Mouse (Mus musculus): ENCODE measurements at regions not wholly inside any gene's neighbourhood (a gene's known extent, or its start where the extent isn't known, plus 50 kb on each side); places are given as distances from the start of the nearest gene placed in this dataset.

DNA sequence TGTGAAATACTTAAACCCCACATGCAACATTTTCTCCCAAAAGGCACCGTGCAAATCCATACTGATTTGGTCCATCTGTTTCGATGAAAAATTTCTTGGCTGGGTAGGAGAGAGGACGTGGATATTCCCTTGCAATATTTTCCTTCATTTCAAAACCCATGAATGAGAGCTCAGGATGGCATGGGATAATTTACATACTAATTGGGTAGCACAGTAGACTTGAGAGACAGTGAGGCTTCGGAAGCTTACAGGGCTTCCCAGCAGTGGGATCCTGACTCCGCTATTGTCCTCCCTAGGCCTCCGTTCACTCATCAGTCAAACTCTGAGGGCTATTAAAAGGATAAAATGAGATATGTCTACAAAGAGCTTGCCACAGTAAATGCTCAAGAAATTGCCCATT lies 59.8 kb downstream of the Sox3 start:
- no peak overlapping the region for H3K4me2 ChIP-seq
- WGBS, result 52% methylated on average over 6 of the region's 6 CpGs
- no peak overlapping the region for H3K4me3 ChIP-seq
- no peaks in the 10 kb centered on the region for H3K27me3 ChIP-seq
- H3K27ac ChIP-seq, result no peak overlapping the region
- H3K9ac ChIP-seq, result no peak overlapping the region
- H3K36me3 ChIP-seq (ENCODE audit: poor library complexity, severe bottlenecking), result no peaks in the 10 kb centered on the region
- no peaks in the 10 kb centered on the region for H3K9me3 ChIP-seq (replicated peaks)
- H3K4me1 ChIP-seq, result peaks cover 10% of the 10 kb centered on the region; the same call in 1 of the 2 replicates
- ATAC-seq, result no peak

DNA sequence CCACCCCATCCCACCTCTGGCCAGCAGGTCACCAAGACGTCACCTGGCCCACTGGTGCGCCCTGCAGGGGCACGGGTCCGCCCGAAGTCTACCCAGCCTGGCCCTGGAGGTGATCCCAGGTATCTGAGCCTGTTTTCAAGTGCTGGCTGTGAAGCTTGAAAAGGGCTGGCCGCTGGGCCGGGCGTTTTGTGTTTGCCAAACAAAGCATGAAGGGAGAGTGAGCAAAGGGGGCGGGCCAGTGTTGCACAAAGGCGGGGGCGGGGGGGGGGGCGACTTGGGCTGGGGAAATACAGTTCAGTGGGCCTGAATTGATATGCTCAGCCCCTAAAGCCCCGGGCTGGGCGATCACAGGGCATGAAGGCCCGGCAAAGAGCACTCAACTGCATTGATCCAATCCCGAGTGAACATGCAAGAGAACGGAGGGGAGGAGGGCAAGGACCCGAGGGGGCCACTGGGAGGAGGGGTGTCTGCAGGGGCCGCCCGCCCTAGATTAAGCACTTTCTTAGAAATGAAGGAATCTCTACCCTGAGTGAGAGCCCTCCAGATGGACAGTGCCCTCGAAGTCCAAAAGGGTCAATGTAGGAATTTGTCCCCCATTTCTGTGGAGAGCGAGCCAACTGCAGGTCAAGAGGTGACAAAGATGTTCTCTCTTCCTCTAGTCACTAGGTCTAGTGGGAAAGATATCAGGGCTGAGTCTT lies 61.8 kb downstream of the Sox3 start:
- Histone ChIP-seq H3K4me2 (peak overlapping the region; percentile 27; the same call in 1 of the 2 replicates), H3K4me1 (peaks cover 10% of the 10 kb centered on the region; the same call in 1 of the 2 replicates), H3K27ac (no peak overlapping the region), H3K9ac (no peak overlapping the region), H3K36me3 (ENCODE audit: poor library complexity, severe bottlenecking) (no peaks in the 10 kb centered on the region), H3K4me3 (no peak overlapping the region), H3K9me3 (replicated peaks) (no peaks in the 10 kb centered on the region), H3K27me3 (no peaks in the 10 kb centered on the region)
- ATAC-seq, result peak; percentile 87
- 31% methylated on average over 20 of the region's 22 CpGs for WGBS

DNA sequence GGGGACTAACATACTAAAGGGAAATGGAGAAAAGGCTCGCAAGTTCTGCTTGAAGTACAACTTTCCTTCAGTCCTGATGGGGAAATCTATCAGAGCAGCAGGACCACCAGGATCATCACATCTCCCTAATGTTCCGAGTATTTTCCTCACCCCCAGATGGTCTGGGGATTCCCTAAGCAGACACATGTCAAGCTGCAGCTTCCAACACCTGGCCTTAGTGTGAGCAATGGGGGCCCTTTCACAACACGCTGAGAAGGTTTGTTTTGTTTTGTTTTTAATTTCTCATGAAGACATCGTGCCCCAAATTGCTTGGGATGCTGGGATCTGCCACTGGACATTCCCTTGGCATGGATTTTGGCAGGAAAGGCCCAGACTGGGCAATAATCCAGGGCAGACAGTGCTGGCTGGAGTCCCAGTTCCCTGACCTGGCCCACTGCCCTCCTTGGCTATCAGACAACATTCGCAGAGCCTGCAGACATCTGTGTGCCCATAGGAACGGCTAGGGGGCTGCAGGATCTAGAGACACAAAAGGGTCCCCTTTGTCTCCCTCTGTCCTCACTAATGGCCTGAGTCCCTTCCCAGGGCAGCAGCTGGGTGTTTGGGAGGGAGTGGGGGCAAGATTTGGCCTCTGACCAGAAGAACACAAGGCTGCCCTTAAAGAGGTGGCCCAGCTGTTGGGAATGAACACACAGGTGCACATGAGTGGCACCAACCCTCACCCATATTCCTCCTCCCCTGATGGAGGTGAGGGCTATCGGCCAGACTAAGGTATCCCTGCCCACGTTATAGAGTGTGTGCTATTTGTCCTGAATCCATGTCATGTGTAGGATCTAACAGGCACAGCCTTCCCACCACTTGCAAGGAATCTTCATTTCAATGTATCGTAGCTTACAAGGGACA lies 67.8 kb downstream of the Sox3 start:
- H3K9me3 ChIP-seq (replicated peaks), result no peaks in the 10 kb centered on the region
- 68% methylated on average over 9 of the region's 9 CpGs for WGBS
- H3K36me3 ChIP-seq (ENCODE audit: poor library complexity, severe bottlenecking), result no peaks in the 10 kb centered on the region
- H3K9ac ChIP-seq, result no peak overlapping the region
- no peak overlapping the region for H3K4me2 ChIP-seq
- peak; percentile 92 for ATAC-seq
- no peak overlapping the region for H3K27ac ChIP-seq
- H3K4me1 ChIP-seq, result peaks cover 6% of the 10 kb centered on the region; the same call in 1 of the 2 replicates
- H3K4me3 ChIP-seq, result no peak overlapping the region
- H3K27me3 ChIP-seq, result no peaks in the 10 kb centered on the region

DNA sequence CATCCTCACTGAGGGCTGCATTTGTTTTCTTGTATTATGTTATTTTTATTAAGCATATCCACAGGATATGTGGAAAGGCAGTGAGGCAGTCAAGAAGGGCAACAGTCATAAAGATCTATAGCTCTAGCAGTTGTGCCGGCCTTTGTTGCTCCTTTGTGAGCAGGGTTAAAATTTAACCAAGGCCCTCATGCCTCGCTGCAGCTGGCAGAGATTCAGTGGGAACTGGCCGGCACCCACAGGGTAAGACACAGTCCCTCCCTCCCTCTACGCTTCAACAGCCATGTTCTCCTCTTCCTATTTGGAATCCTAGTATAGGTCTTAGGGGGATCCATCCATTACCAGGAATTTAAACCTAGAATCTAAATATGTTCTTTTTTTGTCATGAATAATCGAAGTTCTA lies 94.7 kb downstream of the Sox3 start:
- no peak overlapping the region for H3K4me3 ChIP-seq
- H3K4me2 ChIP-seq, result no peak overlapping the region
- no peaks in the 10 kb centered on the region for H3K9me3 ChIP-seq (replicated peaks)
- WGBS, result 60% methylated on average over 5 of the region's 5 CpGs
- no peak overlapping the region for H3K9ac ChIP-seq
- no peaks in the 10 kb centered on the region for H3K36me3 ChIP-seq (ENCODE audit: poor library complexity, severe bottlenecking)
- H3K4me1 ChIP-seq, result 0 out of 2 replicates have a peak, but pooled peaks cover 4% of the 10 kb centered on the region
- H3K27me3 ChIP-seq, result no peaks in the 10 kb centered on the region
- no peak for ATAC-seq
- H3K27ac ChIP-seq, result no peak overlapping the region

DNA sequence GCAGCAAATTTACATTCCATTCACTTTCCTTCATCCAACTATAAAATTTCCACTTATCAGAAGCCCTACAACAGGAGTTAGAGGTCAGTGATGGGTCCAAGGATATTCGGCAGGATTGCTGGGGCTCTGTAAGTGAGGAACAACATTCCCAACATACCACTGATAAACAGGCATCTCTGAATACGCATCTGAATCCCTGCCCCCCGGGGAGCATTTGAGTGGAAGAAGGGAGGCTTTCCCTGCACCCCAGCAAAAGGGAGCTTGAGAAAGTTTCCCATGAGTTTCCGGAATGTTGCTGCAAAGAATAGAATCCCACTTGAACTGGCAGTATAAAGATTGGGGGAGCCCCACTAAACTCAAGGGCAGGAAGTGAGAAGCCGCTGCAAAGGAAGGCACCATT lies 112.5 kb downstream of the Sox3 start:
- Histone ChIP-seq H3K4me3 (no peak overlapping the region), H3K27me3 (no peaks in the 10 kb centered on the region), H3K4me1 (peaks cover 10% of the 10 kb centered on the region), H3K9me3 (replicated peaks) (no peaks in the 10 kb centered on the region), H3K9ac (no peak overlapping the region), H3K4me2 (no peak overlapping the region), H3K27ac (no peak overlapping the region), H3K36me3 (ENCODE audit: poor library complexity, severe bottlenecking) (no peaks in the 10 kb centered on the region)
- ATAC-seq, result no peak
- WGBS, result 22% methylated on average over 5 of the region's 5 CpGs

DNA sequence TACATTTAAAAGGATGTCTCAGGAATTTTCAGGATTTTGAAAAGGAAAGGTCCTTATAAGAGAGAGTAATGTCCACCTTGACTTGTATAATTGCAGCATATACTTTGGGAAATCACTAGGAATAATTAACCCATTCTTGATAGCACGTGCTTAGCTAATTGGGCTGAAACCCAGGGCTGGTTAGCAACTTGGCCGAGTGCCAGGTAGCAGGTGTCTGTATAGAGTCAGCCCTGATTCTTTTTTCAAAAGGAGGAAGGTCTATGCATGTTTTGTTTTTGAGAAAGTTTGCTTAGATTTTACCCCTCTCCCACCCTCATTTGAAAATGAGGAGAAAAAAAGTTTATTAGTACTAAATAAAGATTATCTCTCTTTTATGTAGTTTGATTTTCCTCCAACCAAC lies 113.1 kb downstream of the Sox3 start:
- peak; percentile 85 for ATAC-seq
- Histone ChIP-seq H3K36me3 (ENCODE audit: poor library complexity, severe bottlenecking) (no peaks in the 10 kb centered on the region), H3K9ac (no peak overlapping the region), H3K27me3 (no peaks in the 10 kb centered on the region), H3K27ac (no peak overlapping the region), H3K4me2 (no peak overlapping the region), H3K4me3 (no peak overlapping the region), H3K4me1 (peaks cover 10% of the 10 kb centered on the region), H3K9me3 (replicated peaks) (no peaks in the 10 kb centered on the region)
- WGBS, result 19% methylated on average over 2 of the region's 2 CpGs

DNA sequence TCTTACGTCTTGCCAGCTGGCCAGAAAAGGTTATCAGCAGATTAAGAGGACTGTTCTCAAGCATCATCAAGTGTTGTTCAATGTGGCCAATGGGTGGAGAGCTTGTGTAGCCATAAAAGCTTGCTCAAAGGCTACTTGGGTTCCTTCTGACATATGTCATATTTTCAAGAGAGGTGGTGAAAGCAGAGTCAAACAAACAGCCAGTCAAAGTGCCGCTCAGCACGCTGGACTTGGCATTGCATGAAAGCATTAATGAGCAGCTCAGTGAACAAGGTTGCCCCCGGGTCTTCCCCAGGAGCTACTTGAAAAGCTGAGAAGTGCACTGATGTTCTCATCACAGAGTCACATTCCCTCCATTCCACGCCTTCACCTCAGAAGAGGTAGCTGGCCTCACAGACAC lies 119.6 kb downstream of the Sox3 start:
- Histone ChIP-seq H3K9ac (no peak overlapping the region), H3K27ac (no peak overlapping the region), H3K9me3 (replicated peaks) (no peaks in the 10 kb centered on the region), H3K4me2 (no peak overlapping the region), H3K36me3 (ENCODE audit: poor library complexity, severe bottlenecking) (no peaks in the 10 kb centered on the region), H3K27me3 (no peaks in the 10 kb centered on the region), H3K4me3 (no peak overlapping the region), H3K4me1 (no peaks in the 10 kb centered on the region)
- ATAC-seq, result no peak
- 66% methylated on average over 5 of the region's 5 CpGs for WGBS

DNA sequence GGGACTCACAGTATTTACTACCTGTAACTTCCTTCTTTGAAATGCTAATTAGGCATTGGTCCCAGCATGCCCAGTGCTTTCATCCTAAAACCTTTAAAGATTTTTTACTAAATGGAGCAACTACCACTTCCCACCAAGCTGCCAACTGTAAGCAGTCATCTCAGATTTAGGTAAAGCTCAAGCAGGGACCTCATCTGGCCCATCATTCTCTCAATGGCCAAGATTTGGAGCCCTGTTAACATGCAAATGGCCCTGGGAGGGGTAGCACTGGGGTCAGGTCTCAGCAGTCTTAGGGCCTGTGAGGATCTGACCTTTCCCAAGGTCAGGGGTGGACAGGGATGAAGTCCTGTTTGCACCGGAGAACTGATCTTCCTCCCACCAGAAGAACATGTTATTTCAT lies 120.8 kb downstream of the Sox3 start:
- H3K27me3 ChIP-seq, result no peaks in the 10 kb centered on the region
- 48% methylated on average over 1 of the region's 1 CpGs for WGBS
- no peak overlapping the region for H3K4me2 ChIP-seq
- no peak overlapping the region for H3K9ac ChIP-seq
- ATAC-seq, result no peak
- H3K9me3 ChIP-seq (replicated peaks), result no peaks in the 10 kb centered on the region
- no peaks in the 10 kb centered on the region for H3K36me3 ChIP-seq (ENCODE audit: poor library complexity, severe bottlenecking)
- H3K4me1 ChIP-seq, result no peaks in the 10 kb centered on the region
- no peak overlapping the region for H3K27ac ChIP-seq
- no peak overlapping the region for H3K4me3 ChIP-seq

DNA sequence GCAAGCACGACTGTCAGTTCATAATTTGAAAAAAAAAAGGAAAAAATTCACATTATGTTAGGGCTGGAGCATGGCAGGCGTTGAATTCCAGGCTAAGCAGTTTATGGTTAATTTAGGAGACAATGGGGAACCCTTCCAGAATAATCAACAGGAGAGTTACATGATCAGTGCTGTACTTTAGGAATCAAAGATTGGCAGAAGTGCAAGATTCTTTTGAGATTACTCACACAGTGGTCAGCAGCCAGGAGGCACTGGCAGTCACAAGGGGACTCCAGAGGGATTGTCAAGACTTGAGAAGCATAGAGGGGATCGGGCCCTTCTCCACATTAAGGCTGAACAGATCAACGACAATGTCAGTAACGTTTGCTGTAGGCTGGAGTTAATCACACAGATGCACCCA lies 142.8 kb downstream of the Sox3 start:
- no peak overlapping the region for H3K4me2 ChIP-seq
- no peaks in the 10 kb centered on the region for H3K27me3 ChIP-seq
- 33% methylated on average over 5 of the region's 5 CpGs for WGBS
- no peak overlapping the region for H3K4me3 ChIP-seq
- H3K9me3 ChIP-seq (replicated peaks), result no peaks in the 10 kb centered on the region
- ATAC-seq, result no peak
- no peaks in the 10 kb centered on the region for H3K4me1 ChIP-seq
- H3K27ac ChIP-seq, result no peak overlapping the region
- H3K9ac ChIP-seq, result no peak overlapping the region
- no peaks in the 10 kb centered on the region for H3K36me3 ChIP-seq (ENCODE audit: poor library complexity, severe bottlenecking)

DNA sequence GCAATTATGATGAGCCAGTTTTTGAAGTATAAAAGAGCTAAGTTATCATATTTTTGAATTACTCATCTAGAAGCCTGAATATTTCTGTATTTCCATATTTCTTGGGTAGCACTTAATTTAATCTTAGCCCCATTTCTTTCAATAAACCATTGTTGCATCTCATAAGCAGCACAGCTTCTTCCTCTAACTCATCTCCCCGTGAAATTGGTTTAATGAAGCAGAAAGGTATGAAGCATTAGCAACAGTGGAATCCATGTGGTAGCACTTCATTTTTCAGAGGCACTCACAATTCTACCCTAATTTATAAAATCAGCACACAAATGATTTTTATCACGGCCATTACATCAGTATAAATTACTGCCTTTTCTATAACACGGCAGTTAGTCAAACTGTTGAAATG lies 149.3 kb downstream of the Sox3 start:
- Histone ChIP-seq H3K27me3 (no peaks in the 10 kb centered on the region), H3K9me3 (replicated peaks) (no peaks in the 10 kb centered on the region), H3K4me3 (no peak overlapping the region), H3K4me1 (no peaks in the 10 kb centered on the region), H3K9ac (no peak overlapping the region), H3K36me3 (ENCODE audit: poor library complexity, severe bottlenecking) (no peaks in the 10 kb centered on the region), H3K27ac (no peak overlapping the region), H3K4me2 (no peak overlapping the region)
- no peak for ATAC-seq
- WGBS, result 38% methylated on average over 3 of the region's 3 CpGs

DNA sequence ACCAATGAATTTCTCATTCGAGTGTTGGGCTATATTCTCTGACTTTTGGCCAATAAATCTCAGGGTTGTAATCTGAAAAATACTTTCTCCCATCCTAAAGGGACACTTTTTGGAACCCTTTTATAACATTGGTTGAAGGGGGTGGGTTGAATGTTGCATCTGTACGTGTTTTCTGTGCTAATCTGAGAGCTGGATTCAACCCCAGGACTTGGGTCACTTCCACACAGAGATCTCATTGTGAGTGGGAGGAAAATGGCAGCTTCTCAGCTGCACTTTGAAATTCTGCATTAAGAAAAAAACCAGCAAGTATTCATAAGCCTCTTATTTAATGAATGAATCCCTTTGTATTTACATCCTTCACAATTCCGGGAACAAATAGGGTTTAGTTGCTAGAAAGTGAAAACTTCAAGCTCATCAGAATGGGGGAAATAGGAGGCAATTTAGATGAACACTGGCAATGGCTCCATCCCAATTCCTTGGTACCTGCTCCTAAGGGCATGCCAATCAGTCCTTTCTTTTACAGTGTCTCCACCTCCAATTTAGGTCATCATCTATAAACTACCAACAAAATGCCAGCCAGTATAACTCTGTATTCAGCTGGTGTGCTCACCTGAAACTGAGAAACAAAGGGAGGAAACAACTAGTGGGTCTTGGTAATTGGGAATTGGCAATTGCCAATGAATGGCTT lies 150.1 kb downstream of the Sox3 start:
- H3K36me3 ChIP-seq (ENCODE audit: poor library complexity, severe bottlenecking), result no peaks in the 10 kb centered on the region
- no peaks in the 10 kb centered on the region for H3K4me1 ChIP-seq
- ATAC-seq, result peak; percentile 59; the same call in 1 of the 2 replicates
- no peak overlapping the region for H3K4me3 ChIP-seq
- no peak overlapping the region for H3K4me2 ChIP-seq
- H3K9me3 ChIP-seq (replicated peaks), result no peaks in the 10 kb centered on the region
- WGBS, result 43% methylated on average over 3 of the region's 3 CpGs
- H3K27me3 ChIP-seq, result no peaks in the 10 kb centered on the region
- H3K9ac ChIP-seq, result no peak overlapping the region
- H3K27ac ChIP-seq, result no peak overlapping the region
